Mouse (Mus musculus) midbrain, postnatal 0 days (tissue): Measurements from ENCODE around the gene Hacd3. TPM values are rescaled to one million over a fixed set of nuclear protein-coding genes. Genes with fewer than 3 reads are reported as not detected.
A peak's percentile ranks its signal among the peaks of the same experiment; 100 is the strongest.

Source experiments
- ATAC-seq: fragments of 200-750 bp; cut with Nextera tagmentation; 2 replicates; pipeline ENCODE4 v1.8.0; 2017; ENCODE audit warnings: moderate number of reproducible peaks, mild to moderate bottlenecking, moderate TSS enrichment, moderate library complexity; ENCODE audit not compliant: low FRiP score
- DNase-seq: peaks from one replicate; pipeline ENCODE4 v3.0.0-alpha.2; 2015; ENCODE audit warnings: low spot score
- H3K27ac ChIP-seq: fragments of 300-500 bp; sonication (generic); 2 replicates; pipeline ENCODE4 v1.5.1; 2014; ENCODE audit warnings: low read depth, mild to moderate bottlenecking, low read length, mixed read lengths
- H3K27me3 ChIP-seq: fragments of 300-500 bp; sonication (generic); 2 replicates; pipeline ENCODE4 v1.6.1; 2014; ENCODE audit warnings: low read length, control low read depth, mixed read lengths; ENCODE audit not compliant: insufficient read depth
- H3K36me3 ChIP-seq: fragments of 300-500 bp; sonication (generic); 2 replicates; pipeline ENCODE4 v1.6.1; 2014; ENCODE audit warnings: low read length, control low read depth, mixed read lengths; ENCODE audit not compliant: insufficient read depth
- H3K4me1 ChIP-seq: fragments of 300-500 bp; sonication (generic); 2 replicates; pipeline ENCODE4 v1.6.1; 2014; ENCODE audit warnings: mild to moderate bottlenecking, control low read depth, antibody characterized with exemption, low read length, mixed read lengths; ENCODE audit not compliant: insufficient read depth
- H3K4me2 ChIP-seq: fragments of 300-500 bp; sonication (generic); 2 replicates; pipeline ENCODE4 v1.6.1; 2014; ENCODE audit warnings: low read depth, mild to moderate bottlenecking, low read length, mixed read lengths; ENCODE audit not compliant: poor library complexity, severe bottlenecking
- H3K4me3 ChIP-seq: fragments of 300-500 bp; sonication (generic); 2 replicates; pipeline ENCODE4 v1.5.1; 2014; ENCODE audit warnings: low read depth, mild to moderate bottlenecking, low read length, moderate library complexity
- H3K9ac ChIP-seq: fragments of 300-500 bp; sonication (generic); replicated peaks from 2 replicates; pipeline ENCODE4 v1.6.1; 2014; ENCODE audit warnings: mild to moderate bottlenecking, low read length, moderate library complexity, mixed read lengths; ENCODE audit not compliant: poor library complexity, severe bottlenecking
- H3K9me3 ChIP-seq: fragments of 300-500 bp; sonication (generic); 2 replicates; pipeline ENCODE4 v1.6.1; 2016; ENCODE audit warnings: low read length, control low read depth
- CTCF ChIP-seq: IDR thresholded peaks from 2 replicates; pipeline ENCODE4 v1.5.1; 2016; ENCODE audit warnings: antibody characterized with exemption, mild to moderate bottlenecking
- WGBS: fragments of 180-500 bp; shearing (Covaris S2); extraction: QIAGEN DNeasy Blood & Tissue Kit; methylation state at CpG from one replicate; pipeline ENCODE4 v1.1.7; 2014; 5-methylcytosine and 5-hydroxymethylcytosine counted together
- microRNA-seq: library from miRNA; unstranded; fragments of <30 nt; microRNA quantifications from one replicate; pipeline ENCODE4, GENCODE M21; 2016; ENCODE audit warnings: borderline number of aligned reads
- polyA plus RNA-seq: library from polyadenylated mRNA; unstranded; fragments of >200 nt; fragmentation: Nextera tagmentation; extraction: Ambion mirVana; gene quantifications from 2 replicates; pipeline ENCODE4 v1.2.1, GENCODE M21; 2015
- total RNA-seq: library from RNA; depleted of rRNA; stranded (reverse); fragments of >200 nt; gene quantifications from 2 replicates; pipeline ENCODE4 v1.2.3, GENCODE M21; 2014; rRNA removed

The Hacd3 gene
- total and polyA plus RNA-seq, 2 experiments from 2014 or later = 186 to 204 TPM

DNA sequence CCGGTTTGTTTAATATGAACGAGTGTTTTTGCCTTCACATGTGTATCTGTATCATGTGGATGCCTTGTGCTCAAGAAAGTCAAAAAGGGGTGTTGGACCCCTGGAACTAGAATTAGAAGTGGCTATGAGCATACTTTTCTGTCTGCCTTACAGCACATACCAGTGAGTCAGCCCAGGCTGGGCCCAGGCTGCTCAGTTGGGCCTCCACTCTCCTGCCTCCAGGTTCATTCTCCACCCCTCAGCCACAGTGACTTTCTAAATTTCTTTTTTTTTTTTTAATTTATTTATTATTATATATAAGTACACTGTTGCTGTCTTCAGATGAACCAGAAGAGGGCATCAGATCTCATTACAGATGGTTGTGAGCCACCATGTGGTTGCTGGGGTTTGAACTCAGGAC, 81.7 kb downstream of the Hacd3 start:
- Histone ChIP-seq H3K4me3 (no peak overlapping the region), H3K36me3 (no peaks in the 10 kb centered on the region), H3K4me2 (no peak overlapping the region), H3K27ac (no peak overlapping the region), H3K27me3 (no peaks in the 10 kb centered on the region), H3K9me3 (no peaks in the 10 kb centered on the region), H3K4me1 (no peaks in the 10 kb centered on the region), H3K9ac (no peak overlapping the region)
- ATAC-seq (no peak), DNase-seq (no peak)
- WGBS = 79% methylated on average over 2 of the region's 2 CpGs
- TF ChIP-seq CTCF = no peak

DNA sequence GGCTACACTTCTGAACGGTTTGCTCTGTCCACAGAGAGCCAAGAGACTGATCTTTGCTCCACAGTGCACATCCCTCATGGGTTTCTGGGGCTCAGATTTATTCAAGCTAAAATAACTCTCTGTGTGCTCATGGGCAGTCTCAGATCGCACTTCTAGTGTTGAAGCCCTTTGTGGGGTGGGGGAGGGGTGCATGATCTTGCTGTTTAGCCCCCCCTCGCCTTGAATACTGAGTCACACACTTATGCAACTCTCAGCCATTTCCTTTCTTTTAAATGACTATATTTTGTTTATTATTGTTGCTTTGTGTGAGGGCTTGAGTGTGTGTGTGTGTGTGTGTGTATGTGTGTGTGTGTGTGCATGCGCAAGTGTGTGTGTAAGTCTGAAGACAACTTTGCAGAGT, 82.2 kb downstream of the Hacd3 start:
- H3K9me3 ChIP-seq = no peaks in the 10 kb centered on the region
- no peak overlapping the region for H3K9ac ChIP-seq
- no peak overlapping the region for H3K4me3 ChIP-seq
- no peak overlapping the region for H3K27ac ChIP-seq
- 52% methylated on average over 4 of the region's 4 CpGs for WGBS
- DNase-seq (no peak), ATAC-seq (no peak)
- no peak for TF ChIP-seq CTCF
- H3K36me3 ChIP-seq = no peaks in the 10 kb centered on the region
- no peaks in the 10 kb centered on the region for H3K27me3 ChIP-seq
- no peaks in the 10 kb centered on the region for H3K4me1 ChIP-seq
- no peak overlapping the region for H3K4me2 ChIP-seq

DNA sequence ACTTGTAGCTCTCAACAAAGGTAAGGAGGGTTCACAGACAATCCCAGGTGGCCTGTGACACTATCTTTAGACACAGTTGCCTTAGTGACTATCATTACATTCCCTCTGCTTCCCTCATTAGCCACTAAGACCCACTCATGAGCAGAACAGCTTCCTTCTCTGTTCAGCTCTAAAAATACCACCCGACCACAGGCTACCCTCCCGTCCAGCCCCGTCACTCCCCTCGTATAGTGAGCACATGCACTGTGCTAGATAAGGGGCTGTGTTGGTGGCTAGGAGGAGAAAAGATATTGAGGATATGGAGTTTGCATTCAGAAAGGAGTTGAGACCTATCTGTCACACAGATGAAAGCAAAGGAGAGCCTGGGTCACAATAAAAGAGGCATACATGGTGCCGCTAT, 83.0 kb downstream of the Hacd3 start:
- H3K27me3 ChIP-seq = no peaks in the 10 kb centered on the region
- no peak overlapping the region for H3K27ac ChIP-seq
- H3K4me1 ChIP-seq = no peaks in the 10 kb centered on the region
- no peak overlapping the region for H3K4me2 ChIP-seq
- H3K9ac ChIP-seq = no peak overlapping the region
- no peak for DNase-seq
- no peak overlapping the region for H3K4me3 ChIP-seq
- ATAC-seq = no peak
- WGBS = 75% methylated on average over 5 of the region's 5 CpGs
- no peak for TF ChIP-seq CTCF
- H3K36me3 ChIP-seq = no peaks in the 10 kb centered on the region
- no peaks in the 10 kb centered on the region for H3K9me3 ChIP-seq

DNA sequence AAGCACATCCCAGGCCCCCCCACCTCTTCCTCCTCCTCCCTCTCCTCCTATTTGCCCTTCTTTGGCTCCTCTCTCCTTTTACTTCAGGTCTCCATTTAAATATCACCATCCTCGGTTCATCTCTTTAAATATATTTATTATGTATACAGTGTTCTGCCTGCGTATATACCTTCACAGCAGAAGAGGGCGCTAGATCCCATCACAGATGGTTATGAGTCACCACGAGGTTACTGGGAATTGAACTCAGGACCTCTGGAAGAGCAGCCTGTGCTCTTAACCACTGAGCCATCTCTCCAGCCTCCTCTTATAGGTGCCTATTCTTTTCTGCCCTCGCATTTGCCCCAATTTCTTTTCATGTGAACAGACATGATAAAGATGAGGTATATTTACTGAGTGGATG, 84.0 kb downstream of the Hacd3 start:
- Histone ChIP-seq H3K4me3 (no peak overlapping the region), H3K4me1 (no peaks in the 10 kb centered on the region), H3K9me3 (no peaks in the 10 kb centered on the region), H3K4me2 (no peak overlapping the region), H3K36me3 (no peaks in the 10 kb centered on the region), H3K27me3 (no peaks in the 10 kb centered on the region), H3K9ac (no peak overlapping the region), H3K27ac (no peak overlapping the region)
- WGBS = 57% methylated on average over 5 of the region's 5 CpGs
- no peak for ATAC-seq
- TF ChIP-seq CTCF = peak; percentile 19; the same call in 1 of the 2 replicates
- no peak for DNase-seq

Small RNA genes within 50 kb of the gene (microRNA-seq; reads per million reads assigned to microRNA genes)
- gene Gm25640 = not detected

Other genes starting within 250 kb of the Hacd3 start
- gene Dennd4a, start 210.4 kb downstream of the Hacd3 start, total RNA-seq = 15.2 and 20.7 TPM in 2 replicates
- 5.3 and 7.1 TPM in 2 replicates for gene Dennd4a, start 210.4 kb downstream of the Hacd3 start, polyA plus RNA-seq
- gene Slc24a1, start 70.1 kb downstream of the Hacd3 start, total RNA-seq = not detected in 2 replicates
- 0.16 and 0.19 TPM in 2 replicates for gene Slc24a1, start 70.1 kb downstream of the Hacd3 start, polyA plus RNA-seq
- gene Ints14, start 60.8 kb downstream of the Hacd3 start, total RNA-seq = 29.5 and 29.7 TPM in 2 replicates
- 28.4 and 30.1 TPM in 2 replicates for gene Ints14, start 60.8 kb downstream of the Hacd3 start, polyA plus RNA-seq
- gene Dpp8, start 10.7 kb upstream of the Hacd3 start, total RNA-seq = 86.9 and 105 TPM in 2 replicates
- gene Dpp8, start 10.7 kb upstream of the Hacd3 start, polyA plus RNA-seq = 26.2 and 28.1 TPM in 2 replicates
- 46.6 and 52.9 TPM in 2 replicates for gene Igdcc4, start 79.8 kb upstream of the Hacd3 start, total RNA-seq
- gene Igdcc4, start 79.8 kb upstream of the Hacd3 start, polyA plus RNA-seq = 11.1 and 11.9 TPM in 2 replicates
- 5.3 and 7.7 TPM in 2 replicates for gene Igdcc3, start 119.5 kb upstream of the Hacd3 start, total RNA-seq
- 6.4 and 6.6 TPM in 2 replicates for gene Igdcc3, start 119.5 kb upstream of the Hacd3 start, polyA plus RNA-seq
- 7.5 and 8.0 TPM in 2 replicates for gene Parp16, start 173.7 kb upstream of the Hacd3 start, total RNA-seq
- gene Parp16, start 173.7 kb upstream of the Hacd3 start, polyA plus RNA-seq = 7.0 and 7.7 TPM in 2 replicates
- 0.09 and 0.60 TPM in 2 replicates for gene Cilp, start 243.5 kb upstream of the Hacd3 start, total RNA-seq
- 0.15 TPM in 2 replicates for gene Cilp, start 243.5 kb upstream of the Hacd3 start, polyA plus RNA-seq